Mouse (Mus musculus) ES-E14 (cell line): ENCODE results near the gene Chaf1a.

Experiments used
- CHD2 ChIP-seq: IDR thresholded peaks from 2 replicates; pipeline ENCODE4 v1.6.1; 2014; ENCODE audit warnings: mild to moderate bottlenecking, low read depth, low read length, inconsistent platforms
- HCFC1 ChIP-seq: IDR thresholded peaks from 2 replicates; pipeline ENCODE4 v1.6.1; 2012; ENCODE audit warnings: low read length, inconsistent platforms, borderline replicate concordance; ENCODE audit not compliant: insufficient read depth
- MAFK ChIP-seq: IDR thresholded peaks from 2 replicates; pipeline ENCODE4 v1.6.1; 2014; ENCODE audit warnings: mild to moderate bottlenecking, low read depth, low read length, inconsistent platforms; ENCODE audit not compliant: insufficient read depth
- ZC3H11A ChIP-seq: IDR thresholded peaks from 2 replicates; pipeline ENCODE4 v1.6.1; 2012; ENCODE audit warnings: low read depth, mild to moderate bottlenecking, inconsistent platforms, low read length, borderline replicate concordance
- ZNF384 ChIP-seq: IDR thresholded peaks from 2 replicates; pipeline ENCODE4 v1.6.1; 2012; ENCODE audit warnings: low read depth, low read length, inconsistent platforms

DNA sequence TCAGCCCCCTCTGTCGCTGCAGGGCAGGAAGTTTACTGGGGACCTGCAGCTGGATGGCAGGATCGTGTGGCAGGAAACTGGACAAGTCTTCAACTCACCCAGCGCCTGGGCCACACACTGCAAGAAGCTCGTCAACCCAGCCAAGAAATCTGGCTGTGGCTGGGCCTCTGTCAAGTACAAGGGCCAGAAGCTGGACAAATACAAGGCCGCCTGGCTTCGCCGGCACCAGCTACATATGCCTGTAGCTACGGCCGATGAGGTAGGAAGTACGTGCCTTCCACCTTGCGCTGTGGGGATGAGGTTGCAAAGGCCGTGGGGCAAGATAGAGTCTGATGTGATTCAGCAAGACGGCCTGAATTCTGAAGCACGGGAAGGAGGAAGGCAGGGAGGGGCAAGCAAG is 30.0 kb upstream of the Chaf1a start:
- no peak for TF ChIP-seq HCFC1
- TF ChIP-seq CHD2, result no peak
- TF ChIP-seq MAFK, result no peak
- TF ChIP-seq ZC3H11A, result no peak
- no peak for TF ChIP-seq ZNF384
